Mouse (Mus musculus): ENCODE results near the gene Saxo2.

- TF ChIP-seq CTCF (IDR thresholded peaks at IDR 0.05; ENCODE audit: control insufficient read depth, insufficient read depth, insufficient replicate concordance, low read depth, low read length) (no peak), POLR2A (IDR thresholded peaks at IDR 0.05; ENCODE audit: control insufficient read depth, low read depth, low read length) (no peak)
Observed at GRCm38 (mm10) chr7:82691021-82691738, 42.9 kb upstream of the Saxo2 start.

Measured in testis, adult 2 months (tissue).